Mouse (Mus musculus): Measurements from ENCODE around the gene Tcp10a. TPM values are rescaled to one million over a fixed set of nuclear protein-coding genes. Genes with fewer than 3 reads are reported as not detected.

Tcp10a gene
- polyA plus RNA-seq (2014; fragmentation: Illumina TruSeq; extraction: RNeasy Lipid Tissue Mini Kit (QIAGEN cat#74804); ENCODE audit: low read depth, low replicate concordance) = 9.5 TPM

DNA sequence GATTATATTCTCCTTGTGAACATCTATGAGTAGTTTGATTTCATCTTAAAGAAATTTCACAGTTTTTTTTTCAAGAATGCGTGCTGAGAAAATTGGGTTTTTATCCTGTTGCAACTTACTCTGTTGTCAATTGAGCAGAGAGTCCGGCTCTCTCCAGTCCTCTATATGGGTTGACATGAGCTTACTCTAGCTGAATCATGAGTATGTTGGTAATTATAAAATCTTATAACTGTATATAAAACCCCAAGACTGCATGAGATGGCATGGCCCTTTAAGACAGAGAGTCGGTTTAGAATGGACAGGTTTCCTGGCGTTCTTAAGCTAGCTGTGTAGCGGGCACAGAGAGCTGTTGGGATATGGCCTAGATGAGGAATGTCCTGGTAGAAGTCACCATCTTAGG lies at the start of gene Tcp10a:
Tcp10a (plus strand) TSS at position 301 of the 400 bp plus-strand sequence.

GRCm38 (mm10) chr17:7352596-7352995 lies 28.1 kb downstream of the Tcp10a start, which contains the start of gene Ttll2:
Ttll2 (minus strand) TSS chr17:7352696.

GRCm38 (mm10) chr17:7371879-7372278 lies 47.4 kb downstream of the Tcp10a start, which contains the start of gene Gm49630:
Gm49630 (minus strand) TSS chr17:7371979.

GRCm38 (mm10) chr17:7385364-7385763 lies 60.9 kb downstream of the Tcp10a start, which contains the start of gene Unc93a2:
Unc93a2 (minus strand) TSS chr17:7385464.

Other genes with a start within 250 kb of the Tcp10a start
- gene Rps6ka2, start 154.5 kb upstream of the Tcp10a start, polyA plus RNA-seq (2014; fragmentation: Illumina TruSeq; extraction: RNeasy Lipid Tissue Mini Kit (QIAGEN cat#74804); ENCODE audit: low read depth, low replicate concordance) = 11.0 TPM
- 0.76 TPM for gene Ttll2, start 28.1 kb downstream of the Tcp10a start, polyA plus RNA-seq (2014; fragmentation: Illumina TruSeq; extraction: RNeasy Lipid Tissue Mini Kit (QIAGEN cat#74804); ENCODE audit: low read depth, low replicate concordance)
- not detected for gene Gm49630, start 47.3 kb downstream of the Tcp10a start, polyA plus RNA-seq (2014; fragmentation: Illumina TruSeq; extraction: RNeasy Lipid Tissue Mini Kit (QIAGEN cat#74804); ENCODE audit: low read depth, low replicate concordance)
- 2.1 TPM for gene Unc93a2, start 60.8 kb downstream of the Tcp10a start, polyA plus RNA-seq (2014; fragmentation: Illumina TruSeq; extraction: RNeasy Lipid Tissue Mini Kit (QIAGEN cat#74804); ENCODE audit: low read depth, low replicate concordance)